Mouse (Mus musculus): ENCODE measurements around the gene Tmc2.

Gene Tmc2

GRCm38 (mm10) chr2:130294218-130294935 lies 99.4 kb downstream of the Tmc2 start:
- no peak for ATAC-seq (ENCODE audit: insufficient number of reproducible peaks, low FRiP score, low TSS enrichment)

GRCm38 (mm10) chr2:130294936-130295277 lies 99.9 kb downstream of the Tmc2 start, which contains the start of gene Ebf4:
Gene Ebf4, plus strand, starts transcription at chr2:130295169.
- no peak for ATAC-seq (ENCODE audit: insufficient number of reproducible peaks, low FRiP score, low TSS enrichment)

- ATAC-seq (ENCODE audit: insufficient number of reproducible peaks, low FRiP score, low TSS enrichment): no peak
Measured at GRCm38 (mm10) chr2:130295331-130296133, 100.5 kb downstream of the Tmc2 start.

- ATAC-seq (ENCODE audit: insufficient number of reproducible peaks, low FRiP score, low TSS enrichment): no peak
Measured at GRCm38 (mm10) chr2:130296134-130296745, 101.2 kb downstream of the Tmc2 start.

GRCm38 (mm10) chr2:130297580-130297979 lies 102.6 kb downstream of the Tmc2 start:
- ATAC-seq (ENCODE audit: insufficient number of reproducible peaks, low FRiP score, low TSS enrichment): no peak

GRCm38 (mm10) chr2:130303014-130303413 lies 108.0 kb downstream of the Tmc2 start:
- no peak for ATAC-seq (ENCODE audit: insufficient number of reproducible peaks, low FRiP score, low TSS enrichment)
